Mouse (Mus musculus) neutrophil, adult 59 days (primary cell): ENCODE data around the gene Gm11237. TPM values are rescaled to one million over a fixed set of nuclear protein-coding genes. Genes with fewer than 3 reads are reported as not detected.

Experiments used
- total RNA-seq, 2 experiments: library from RNA; stranded (reverse); gene quantifications; 1 replicate in 1 of 2; 2 replicates in 1 of 2; pipeline ENCODE4 v1.2.4; 2023

The Gm11237 gene
- not detected for total RNA-seq

GRCm38 (mm10) chr4:73622684-73623083, at the start of gene Gm11237:
Gene Gm11237, plus strand, starts transcription at chr4:73622984.

GRCm38 (mm10) chr4:73607581-73607980, 15.2 kb upstream of the Gm11237 start, which contains the start of gene Gm11238:
Gene Gm11238, plus strand, starts transcription at chr4:73607881.

GRCm38 (mm10) chr4:73637821-73638220, 15.0 kb downstream of the Gm11237 start, which contains the start of gene Gm11236:
Gene Gm11236, plus strand, starts transcription at chr4:73638121.

GRCm38 (mm10) chr4:73668054-73668453, 45.3 kb downstream of the Gm11237 start, which contains the start of gene Gm11239:
Gene Gm11239, plus strand, starts transcription at chr4:73668354.

Other genes starting within 250 kb of the Gm11237 start
- gene Gm11487, start 217.9 kb upstream of the Gm11237 start, total RNA-seq: not detected
- gene Gm11238, start 15.1 kb upstream of the Gm11237 start, total RNA-seq: not detected
- gene Gm11236, start 15.1 kb downstream of the Gm11237 start, total RNA-seq: not detected
- gene Gm11239, start 45.4 kb downstream of the Gm11237 start, total RNA-seq: not detected
- not detected for gene Gm428, start 60.5 kb downstream of the Gm11237 start, total RNA-seq
- not detected for gene Rasef, start 168.0 kb downstream of the Gm11237 start, total RNA-seq